Mouse (Mus musculus) embryonic stem cell, embryonic (primary cell): Measurements from ENCODE around the gene Srgn.

ENCODE experiments used
- CTCF ChIA-PET, 4 experiments: fragments of 300-600 bp in 2 of 4; fragments of 350-600 bp in 2 of 4; sonication (Branson Sonifier 250); formaldehyde crosslinking; loops; one replicate each; lab custom pipeline; 2022; ENCODE audit warnings: inconsistent platforms in 2 of 4; lab: Charles Lee
- POLR2A ChIA-PET, 4 experiments: fragments of 300-600 bp in 2 of 4; fragments of 350-600 bp in 2 of 4; sonication (Branson Sonifier 250); formaldehyde crosslinking; loops; one replicate each; lab custom pipeline; 2022; ENCODE audit warnings: antibody characterized with exemption in 4 of 4, inconsistent platforms in 1 of 4; lab: Charles Lee

Srgn gene

GRCm38 (mm10) chr10:62527351-62527750 is at the start of gene Srgn:
Gene Srgn (minus strand): TSS chr10:62527451.
- ChIA-PET POLR2A (interaction anchor here in 2 of 4 experiments (0.7 to 1.6 kb wide), 3 partner anchors 34 to 41 kb away, joined by 3 to 4 read pairs (median 3); partner anchors contain the start of gene Vps26a (in 1 of the 2)), CTCF (interaction anchor here in 3 of 4 experiments (0.6 to 1.1 kb wide), 4 partner anchors 22 to 649 kb away, joined by 3 read pairs; no protein-coding TSS in a partner anchor)

DNA sequence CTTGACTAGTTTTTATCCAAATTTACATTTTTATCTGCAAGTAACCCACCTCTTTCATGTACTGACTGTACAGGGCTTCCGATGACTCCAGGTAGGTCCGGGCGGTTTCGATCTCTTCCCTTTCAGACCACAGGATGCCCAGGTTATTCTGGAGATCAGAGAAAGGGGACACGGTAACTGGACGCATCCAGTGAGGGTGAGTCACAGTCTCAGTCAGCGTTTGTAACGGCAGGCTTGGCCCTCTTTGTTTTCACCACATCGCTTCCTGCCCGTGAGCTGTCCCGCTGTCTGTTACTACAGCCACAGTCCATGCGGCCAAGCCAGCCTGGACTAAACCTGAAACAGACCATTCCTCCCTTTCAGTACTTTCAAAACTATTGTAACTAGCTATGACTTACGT is 47.8 kb upstream of the Srgn start:
- CTCF ChIA-PET = interaction anchor here in 1 of 4 experiments (0.6 kb wide), 1 partner anchor 88 kb away, joined by 4 read pairs; no protein-coding TSS in a partner anchor
- POLR2A ChIA-PET = interaction anchor here in 1 of 4 experiments (1.4 to 2.2 kb wide), 2 partner anchors 10 to 27 kb away, joined by 3 to 5 read pairs; partner anchors contain the start of gene Ddx21

GRCm38 (mm10) chr10:62570126-62570871 is 43.0 kb upstream of the Srgn start:
- ChIA-PET CTCF (interaction anchor here (0.5 to 2.8 kb wide), 14 partner anchors 8 to 412 kb away, joined by 3 to 14 read pairs (median 4); partner anchors contain the start of genes Kif1bp (in 1 of the 4) and Tacr2 (in 1 of the 4)), POLR2A (interaction anchor here in 3 of 4 experiments (0.6 to 2.9 kb wide), 25 partner anchors 8 to 554 kb away, joined by 3 to 15 read pairs (median 4); partner anchors contain the start of genes Vps26a (in 2 of the 3) and Kif1bp (in 1 of the 3))

- CTCF ChIA-PET = interaction anchor here (0.6 to 1.5 kb wide), 8 partner anchors 18 to 739 kb away, joined by 3 to 10 read pairs (median 4); no protein-coding TSS in a partner anchor
- POLR2A ChIA-PET = interaction anchor here in 3 of 4 experiments (0.7 to 2.9 kb wide), 9 partner anchors 8 to 156 kb away, joined by 3 to 11 read pairs (median 5); partner anchors contain the start of gene Vps26a (in 2 of the 3)
Observed at GRCm38 (mm10) chr10:62568861-62569260, 41.6 kb upstream of the Srgn start.

DNA sequence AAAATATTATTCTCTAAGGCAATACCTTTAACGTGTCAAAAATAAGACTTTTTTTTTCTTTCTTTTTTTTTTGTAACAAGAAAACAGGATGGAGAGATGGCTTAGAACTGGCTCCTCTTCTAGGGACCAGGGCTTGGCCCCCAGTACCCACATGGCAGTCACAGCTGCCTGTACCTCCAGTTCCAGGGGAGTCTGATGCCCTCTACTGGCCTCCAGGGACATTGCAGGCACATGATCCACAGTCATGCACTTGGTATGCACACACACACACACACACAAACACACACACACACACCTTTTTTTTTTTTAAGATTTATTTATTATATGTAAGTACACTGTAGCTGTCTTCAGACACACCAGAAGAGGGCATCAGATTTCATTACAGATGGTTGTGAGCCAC is 30.5 kb upstream of the Srgn start:
- ChIA-PET CTCF (interaction anchor here (0.6 to 1.2 kb wide), 18 partner anchors 8 to 156 kb away, joined by 3 to 9 read pairs (median 3); no protein-coding TSS in a partner anchor), POLR2A (interaction anchor here in 2 of 4 experiments (0.7 to 2.2 kb wide), 8 partner anchors 11 to 72 kb away, joined by 3 to 5 read pairs (median 3); partner anchors contain the start of gene Kif1bp (in 1 of the 2))

DNA sequence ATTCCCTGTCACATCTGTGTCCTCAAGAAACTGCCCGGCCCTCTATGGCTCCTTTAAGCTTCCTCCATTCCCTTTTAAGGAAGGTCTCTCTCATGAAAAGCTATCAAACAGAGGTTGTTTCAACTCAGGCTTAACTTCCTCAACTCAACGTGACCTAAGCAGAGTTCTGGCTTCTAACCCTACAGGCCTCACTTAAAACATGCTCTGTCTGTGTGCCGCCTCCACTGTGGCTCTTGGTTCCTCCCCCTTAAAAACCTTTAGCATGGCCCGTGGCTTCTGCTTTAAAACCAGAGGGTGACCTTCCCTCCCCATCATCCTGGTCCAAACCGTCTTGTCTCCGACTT is 29.3 kb upstream of the Srgn start:
- ChIA-PET POLR2A (interaction anchor here in 2 of 4 experiments (1.1 to 1.5 kb wide), 5 partner anchors 10 to 69 kb away, joined by 3 to 5 read pairs (median 3); no protein-coding TSS in a partner anchor), CTCF (interaction anchor here in 3 of 4 experiments (0.7 to 1.3 kb wide), 4 partner anchors 56 to 57 kb away, joined by 3 to 6 read pairs (median 3); no protein-coding TSS in a partner anchor)

- CTCF ChIA-PET = interaction anchor here (0.6 to 1.3 kb wide), 4 partner anchors 56 to 138 kb away, joined by 3 to 4 read pairs (median 3); no protein-coding TSS in a partner anchor
Observed at GRCm38 (mm10) chr10:62555705-62556557, 28.7 kb upstream of the Srgn start.

DNA sequence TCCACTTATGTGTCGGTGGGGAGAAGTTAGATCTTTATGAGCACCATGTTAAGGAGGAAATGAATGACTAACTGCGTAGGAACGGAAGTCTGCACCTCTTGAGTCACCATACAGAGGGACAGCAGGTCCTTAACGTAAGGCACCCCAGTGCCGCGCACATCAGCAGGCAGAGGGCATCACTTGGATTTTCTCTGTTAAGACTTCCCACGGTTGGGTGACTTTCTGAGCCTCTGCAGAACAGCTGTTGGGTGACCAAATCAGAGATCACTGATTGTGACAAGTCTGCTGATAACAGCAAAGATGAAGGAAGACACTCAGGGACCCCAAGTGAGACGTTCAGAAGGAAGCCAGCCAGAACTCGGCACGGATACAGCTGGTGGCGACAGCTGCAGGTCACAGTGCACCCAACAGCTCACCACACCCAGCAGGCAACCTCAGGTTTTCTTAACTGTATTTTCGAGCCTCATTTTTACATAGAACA is 26.4 kb upstream of the Srgn start:
- ChIA-PET POLR2A (interaction anchor here in 2 of 4 experiments (0.8 to 2.0 kb wide), 5 partner anchors 22 to 67 kb away, joined by 3 to 7 read pairs (median 5); partner anchors contain the start of gene Vps26a (in 1 of the 2)), CTCF (interaction anchor here in 3 of 4 experiments (0.5 to 2.1 kb wide), 5 partner anchors 53 to 434 kb away, joined by 3 to 5 read pairs (median 3); no protein-coding TSS in a partner anchor)

More at GRCm38 (mm10) chr10:62555705-62556557, 28.7 kb upstream of the Srgn start:
- POLR2A ChIA-PET = interaction anchor here in 2 of 4 experiments (1.1 to 1.5 kb wide), 3 partner anchors 9 to 56 kb away, joined by 3 read pairs; no protein-coding TSS in a partner anchor

DNA sequence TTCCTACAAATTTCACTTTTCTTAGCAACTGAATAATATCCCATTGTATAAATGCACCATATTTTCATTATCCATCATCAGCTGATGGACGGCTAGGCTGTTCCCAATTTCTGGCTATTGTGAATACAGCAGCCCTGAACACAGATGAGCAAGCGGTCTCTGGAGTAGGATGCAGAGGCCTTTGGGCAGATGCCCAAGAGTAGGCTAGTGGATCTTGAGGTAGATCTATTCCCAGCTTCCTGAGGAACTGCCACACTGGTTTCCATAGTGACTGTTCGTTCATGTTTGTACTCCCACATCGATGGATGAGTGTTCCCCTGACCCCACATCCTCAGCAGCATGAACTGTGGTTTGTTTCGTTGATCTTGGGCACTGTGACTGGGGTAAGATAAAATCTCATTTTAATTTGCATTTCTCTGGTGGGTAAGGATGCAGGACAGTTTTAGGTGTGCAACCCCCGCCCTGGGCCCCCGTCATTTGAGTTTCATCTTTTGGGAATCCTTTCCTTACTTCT is 23.6 kb upstream of the Srgn start:
- ChIA-PET POLR2A (interaction anchor here in 2 of 4 experiments (1.0 to 1.7 kb wide), 4 partner anchors 8 to 51 kb away, joined by 3 to 8 read pairs (median 4); no protein-coding TSS in a partner anchor), CTCF (interaction anchor here in 3 of 4 experiments (1.4 to 2.2 kb wide), 6 partner anchors 12 to 51 kb away, joined by 6 to 20 read pairs (median 6); no protein-coding TSS in a partner anchor)

GRCm38 (mm10) chr10:62549523-62550166 is 22.4 kb upstream of the Srgn start:
- CTCF ChIA-PET = interaction anchor here (0.5 to 2.0 kb wide), 67 partner anchors 8 to 1215 kb away, joined by 3 to 25 read pairs (median 4); partner anchors contain the start of genes Srgn (in 2 of the 4), Ddx21 (in 1 of the 4), Ddx50 (in 1 of the 4) and Kif1bp (in 1 of the 4)

DNA sequence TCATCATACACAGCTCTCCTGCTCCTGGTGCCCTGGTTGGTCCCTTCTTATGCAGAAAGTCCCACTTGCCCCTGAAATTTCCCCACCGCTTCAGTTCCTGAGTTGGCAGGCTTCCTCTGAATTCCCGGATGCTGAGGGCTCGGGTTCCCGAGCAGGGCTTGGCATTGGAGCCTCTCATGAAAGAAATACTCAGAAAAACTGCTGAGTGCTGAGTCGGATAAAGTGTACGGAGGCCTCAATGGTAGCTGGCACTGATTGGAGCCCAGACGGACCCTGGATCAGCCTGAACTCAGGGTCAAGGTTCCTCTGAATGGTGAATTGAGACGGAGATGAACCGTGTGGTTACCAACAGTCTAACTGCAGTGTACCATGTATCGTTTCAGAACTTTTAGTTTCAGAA is 19.2 kb upstream of the Srgn start:
- POLR2A ChIA-PET = interaction anchor here in 3 of 4 experiments (1.0 to 1.4 kb wide), 5 partner anchors 11 to 60 kb away, joined by 3 to 4 read pairs (median 3); partner anchors contain the start of gene Vps26a (in 1 of the 3)
- CTCF ChIA-PET = interaction anchor here in 3 of 4 experiments (0.6 to 1.5 kb wide), 4 partner anchors 45 to 247 kb away, joined by 3 to 5 read pairs (median 3); no protein-coding TSS in a partner anchor

More at GRCm38 (mm10) chr10:62549523-62550166, 22.4 kb upstream of the Srgn start:
- POLR2A ChIA-PET = interaction anchor here in 3 of 4 experiments (0.5 to 1.7 kb wide), 20 partner anchors 9 to 632 kb away, joined by 3 to 15 read pairs (median 4); partner anchors contain the start of genes 4930507D05Rik (in 1 of the 3), Kif1bp (in 1 of the 3), Supv3l1 (in 1 of the 3) and Vps26a (in 1 of the 3)

- CTCF ChIA-PET = interaction anchor here in 1 of 4 experiments (1.3 kb wide), 1 partner anchor 46 kb away, joined by 3 read pairs; no protein-coding TSS in a partner anchor
- POLR2A ChIA-PET = interaction anchor here in 2 of 4 experiments (0.7 to 1.4 kb wide), 2 partner anchors 20 to 51 kb away, joined by 3 to 4 read pairs; no protein-coding TSS in a partner anchor
Observed at GRCm38 (mm10) chr10:62545759-62546158, 18.5 kb upstream of the Srgn start.

DNA sequence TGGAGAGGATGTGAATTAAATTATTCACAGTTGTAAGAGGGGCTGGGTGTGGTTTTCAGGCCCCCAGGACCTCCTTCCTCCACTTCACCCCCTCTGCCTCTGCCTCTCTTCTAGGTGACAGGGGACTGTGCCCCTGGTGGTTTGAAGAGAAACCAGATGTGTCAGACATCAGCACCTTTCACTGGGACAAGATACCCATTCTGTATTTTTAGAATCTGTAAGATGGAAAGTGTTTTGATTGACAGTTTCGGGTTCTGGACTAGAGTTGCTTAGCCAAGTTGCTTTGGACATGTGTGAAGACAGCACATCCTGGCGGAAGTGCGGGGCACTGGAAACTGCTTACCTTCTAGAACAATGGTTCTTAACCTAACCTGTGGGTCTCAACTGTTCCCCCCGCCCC is 17.1 kb upstream of the Srgn start:
- ChIA-PET CTCF (interaction anchor here in 2 of 4 experiments (0.9 to 1.2 kb wide), 2 partner anchors 44 kb away, joined by 3 to 4 read pairs; no protein-coding TSS in a partner anchor), POLR2A (interaction anchor here in 1 of 4 experiments (0.6 kb wide), 1 partner anchor 874 kb away, joined by 3 read pairs; no protein-coding TSS in a partner anchor)

DNA sequence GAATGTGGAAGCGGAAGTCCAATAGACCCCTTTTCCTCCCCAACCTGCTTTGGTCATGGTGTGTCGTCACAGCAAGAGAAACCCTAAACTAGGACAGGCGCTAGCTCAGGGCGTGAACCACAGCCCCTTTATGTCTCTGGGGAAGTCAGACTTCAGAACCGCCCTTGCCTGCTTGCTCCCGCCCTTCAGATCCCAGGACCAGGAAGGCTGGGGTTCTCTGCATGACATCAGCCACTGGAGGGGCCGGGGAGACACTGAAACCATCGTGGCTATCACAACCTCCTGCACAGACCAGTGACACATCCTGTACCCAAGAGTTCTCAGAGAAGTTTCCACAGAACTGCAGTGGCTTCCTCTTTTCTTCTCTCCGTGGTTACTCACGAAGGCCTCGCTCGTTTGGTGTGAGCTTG is 16.2 kb upstream of the Srgn start:
- CTCF ChIA-PET = no interaction called here
- POLR2A ChIA-PET = interaction anchor here in 1 of 4 experiments (0.6 kb wide), 1 partner anchor 344 kb away, joined by 3 read pairs; no protein-coding TSS in a partner anchor

DNA sequence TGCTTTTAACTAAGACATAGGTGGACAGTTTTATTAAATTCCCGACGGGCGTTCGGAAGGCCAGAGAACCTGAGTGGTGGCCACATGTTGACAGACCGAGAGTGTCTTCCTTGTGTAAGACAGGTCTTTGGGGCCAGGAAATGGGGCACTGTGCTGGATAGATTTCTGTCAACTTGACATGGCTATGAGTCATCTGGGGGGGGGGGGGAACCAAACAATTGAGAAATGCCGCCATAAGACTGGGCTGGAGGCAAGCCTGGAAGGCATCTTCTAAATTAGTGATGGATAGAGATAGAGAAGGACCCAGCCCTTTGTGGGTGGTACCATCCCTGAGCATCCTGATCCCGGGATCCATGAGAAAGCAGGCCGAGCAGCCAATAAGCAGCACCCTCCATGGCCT is 15.7 kb upstream of the Srgn start:
- ChIA-PET POLR2A (no interaction called here), CTCF (no interaction called here)
